Mouse (Mus musculus) embryonic facial prominence, embryonic 12.5 days (tissue): Measurements from ENCODE around the gene Wdr25. TPM values are rescaled to one million over a fixed set of nuclear protein-coding genes. Genes with fewer than 3 reads are reported as not detected.

Experiments used
- ATAC-seq: fragments of 200-750 bp; cut with Nextera tagmentation; 2 replicates; pipeline ENCODE4 v1.8.0; 2017; ENCODE audit not compliant: insufficient number of reproducible peaks, insufficient read depth, low FRiP score, low TSS enrichment
- H3K27ac ChIP-seq: fragments of 300-500 bp; sonication (generic); 2 replicates; pipeline ENCODE4 v1.5.1; 2016; ENCODE audit warnings: mild to moderate bottlenecking
- H3K27me3 ChIP-seq: fragments of 300-500 bp; sonication (generic); 2 replicates; pipeline ENCODE4 v1.6.1; 2016; ENCODE audit warnings: mild to moderate bottlenecking, moderate library complexity
- H3K36me3 ChIP-seq: fragments of 300-500 bp; sonication (generic); 2 replicates; pipeline ENCODE4 v1.6.1; 2016; ENCODE audit warnings: mild to moderate bottlenecking
- H3K4me1 ChIP-seq: fragments of 300-500 bp; sonication (generic); 2 replicates; pipeline ENCODE4 v1.6.1; 2016
- H3K4me2 ChIP-seq: fragments of 300-500 bp; sonication (generic); replicated peaks from 2 replicates; pipeline ENCODE4 v1.6.1; 2016; ENCODE audit warnings: mild to moderate bottlenecking, moderate library complexity
- H3K4me3 ChIP-seq: fragments of 300-500 bp; sonication (generic); 2 replicates; pipeline ENCODE4 v1.5.1; 2016; ENCODE audit warnings: mild to moderate bottlenecking
- H3K9ac ChIP-seq: fragments of 300-500 bp; sonication (generic); 2 replicates; pipeline ENCODE4 v1.6.1; 2016; ENCODE audit warnings: mild to moderate bottlenecking, moderate library complexity
- H3K9me3 ChIP-seq: fragments of 300-500 bp; sonication (generic); 2 replicates; pipeline ENCODE4 v1.6.1; 2016; ENCODE audit warnings: mild to moderate bottlenecking, moderate library complexity
- WGBS: fragments of 180-500 bp; shearing (Covaris S2); methylation state at CpG from one replicate; pipeline ENCODE4 v1.1.7; 2016; 5-methylcytosine and 5-hydroxymethylcytosine counted together
- polyA plus RNA-seq: library from polyadenylated mRNA; unstranded; fragments of >200 nt; fragmentation: Nextera tagmentation; extraction: Ambion mirVana; gene quantifications from 2 replicates; pipeline ENCODE4 v1.2.1, GENCODE M21; 2016

Gene Wdr25
- polyA plus RNA-seq, 1 experiment from 2014 or later, result 9.3 TPM

DNA sequence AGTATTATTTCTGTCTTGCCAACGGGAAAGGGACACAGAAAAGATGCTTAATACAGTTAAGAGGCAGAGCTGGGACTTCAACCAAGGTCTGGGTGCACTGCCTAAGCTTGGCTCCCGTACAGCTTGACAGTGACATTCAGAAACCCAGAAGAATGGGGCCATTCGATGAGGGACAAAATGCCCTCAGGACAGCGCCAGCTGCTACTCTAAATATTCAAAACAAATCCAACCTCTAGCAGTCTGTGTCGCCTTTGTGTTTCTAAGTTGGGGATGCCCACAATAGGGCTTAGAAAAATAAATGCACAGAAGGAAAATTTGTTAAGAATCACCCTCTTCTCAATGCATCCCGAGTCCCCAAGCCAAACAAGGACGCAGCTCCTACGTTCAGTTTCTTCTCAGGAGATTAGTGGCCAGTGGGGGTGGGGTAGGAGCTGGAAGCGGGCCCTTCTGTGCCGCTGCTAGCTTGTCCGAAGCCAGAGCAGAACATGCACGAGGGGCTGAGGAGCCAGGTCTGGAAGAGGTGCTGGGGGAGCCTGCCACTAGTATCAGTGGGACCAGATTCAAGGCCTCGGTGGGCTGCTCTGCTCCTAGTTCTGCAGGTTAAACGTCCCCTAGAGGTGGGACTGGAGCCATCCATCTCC is 144.9 kb downstream of the Wdr25 start:
- 33% methylated on average over 14 of the region's 14 CpGs for WGBS
- H3K4me2 ChIP-seq, result no peak overlapping the region
- peaks cover 37% of the 10 kb centered on the region for H3K27me3 ChIP-seq

DNA sequence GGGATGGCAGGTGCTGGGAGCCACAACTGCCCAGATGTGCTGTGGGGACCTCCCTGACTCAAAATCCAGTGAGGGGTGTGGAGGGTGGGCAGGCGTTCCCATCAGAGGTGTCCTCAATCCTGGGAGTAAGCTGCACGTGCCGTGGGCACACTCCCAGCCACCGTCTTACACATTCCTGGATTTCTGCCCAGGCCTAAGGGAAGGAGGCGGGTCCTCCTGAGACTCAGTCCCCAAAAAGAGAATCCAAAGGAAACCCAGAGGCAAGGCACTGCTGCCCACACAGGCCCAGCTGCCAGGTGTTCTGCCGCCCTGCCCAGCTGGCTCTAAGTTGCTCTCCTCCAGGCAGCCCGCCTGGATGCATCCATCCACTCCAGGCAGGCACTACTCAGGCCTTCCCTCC is 145.9 kb downstream of the Wdr25 start:
- Histone ChIP-seq H3K9ac (no peak overlapping the region), H3K27me3 (peaks cover 31% of the 10 kb centered on the region), H3K36me3 (peaks cover under 1% of the 10 kb centered on the region; the same call in 1 of the 2 replicates), H3K4me1 (peaks cover 3% of the 10 kb centered on the region; the same call in 1 of the 2 replicates), H3K9me3 (no peaks in the 10 kb centered on the region), H3K4me2 (no peak overlapping the region), H3K27ac (no peak overlapping the region), H3K4me3 (no peak overlapping the region)
- ATAC-seq, result no peak
- 85% methylated on average over 7 of the region's 7 CpGs for WGBS

More for the DNA sequence above, 144.9 kb downstream of the Wdr25 start:
- H3K36me3 ChIP-seq, result peaks cover 10% of the 10 kb centered on the region; the same call in 1 of the 2 replicates
- no peaks in the 10 kb centered on the region; the same call in 1 of the 2 replicates for H3K9me3 ChIP-seq
- ATAC-seq, result no peak
- H3K4me1 ChIP-seq, result peaks cover 3% of the 10 kb centered on the region; the same call in 1 of the 2 replicates
- H3K27ac ChIP-seq, result no peak overlapping the region
- H3K9ac ChIP-seq, result no peak overlapping the region
- no peak overlapping the region for H3K4me3 ChIP-seq

DNA sequence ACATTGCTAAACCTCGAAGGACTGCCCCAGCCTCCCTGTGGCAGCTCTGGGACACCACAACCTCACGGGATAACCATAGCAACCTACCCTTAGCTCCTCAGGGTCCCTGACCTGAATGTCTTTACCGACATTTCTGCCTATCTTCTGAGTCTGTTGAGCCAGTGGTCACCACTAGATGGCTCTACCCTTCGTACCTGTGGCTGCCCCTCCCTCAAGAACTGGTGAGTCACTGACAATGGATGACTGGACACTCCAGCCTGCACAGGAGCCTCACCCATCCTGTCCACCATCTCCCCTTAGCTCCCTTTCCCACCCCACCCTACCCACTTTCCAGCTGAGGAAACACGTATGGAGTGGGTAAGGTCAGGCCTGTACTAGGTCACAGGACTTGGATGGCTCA is 151.1 kb downstream of the Wdr25 start:
- Histone ChIP-seq H3K4me2 (no peak overlapping the region), H3K36me3 (no peaks in the 10 kb centered on the region), H3K4me3 (no peak overlapping the region), H3K27ac (no peak overlapping the region), H3K9me3 (no peaks in the 10 kb centered on the region), H3K4me1 (peaks cover 3% of the 10 kb centered on the region; the same call in 1 of the 2 replicates), H3K27me3 (peaks cover 25% of the 10 kb centered on the region), H3K9ac (no peak overlapping the region)
- 23% methylated on average over 5 of the region's 5 CpGs for WGBS
- no peak for ATAC-seq

GRCm38 (mm10) chr12:109045581-109045980 is 152.2 kb downstream of the Wdr25 start:
- H3K27me3 ChIP-seq, result peaks cover 34% of the 10 kb centered on the region
- H3K4me2 ChIP-seq, result no peak overlapping the region
- H3K27ac ChIP-seq, result no peak overlapping the region
- no peak overlapping the region for H3K4me3 ChIP-seq
- no peaks in the 10 kb centered on the region for H3K9me3 ChIP-seq
- no peak for ATAC-seq
- 81% methylated on average over 7 of the region's 7 CpGs for WGBS
- no peak overlapping the region for H3K9ac ChIP-seq
- H3K4me1 ChIP-seq, result peaks cover 3% of the 10 kb centered on the region; the same call in 1 of the 2 replicates
- no peaks in the 10 kb centered on the region for H3K36me3 ChIP-seq

DNA sequence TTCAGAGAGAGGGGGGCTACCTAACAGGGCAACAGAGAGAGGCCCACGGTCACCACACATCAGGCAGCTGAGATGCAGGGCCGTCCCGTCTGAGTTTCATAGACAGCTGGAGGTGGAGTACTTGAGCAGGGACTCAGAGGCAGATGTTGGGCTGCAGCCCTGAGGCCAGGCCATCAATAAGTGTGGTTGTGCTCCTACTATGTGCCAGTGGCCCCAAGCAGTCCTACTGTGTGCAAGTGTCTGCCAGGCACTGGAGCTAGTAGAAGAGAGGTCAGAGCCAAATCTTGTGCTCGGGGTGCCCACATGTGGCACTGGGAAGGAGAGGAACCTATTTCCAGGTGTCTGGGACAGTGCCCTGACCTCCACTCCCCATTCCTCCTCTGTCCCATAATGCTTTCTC is 156.5 kb downstream of the Wdr25 start:
- no peaks in the 10 kb centered on the region for H3K36me3 ChIP-seq
- H3K9ac ChIP-seq, result no peak overlapping the region
- H3K27me3 ChIP-seq, result peaks cover 61% of the 10 kb centered on the region
- no peak overlapping the region for H3K27ac ChIP-seq
- H3K4me3 ChIP-seq, result no peak overlapping the region
- no peak overlapping the region for H3K4me2 ChIP-seq
- H3K4me1 ChIP-seq, result peaks cover 18% of the 10 kb centered on the region; the same call in 1 of the 2 replicates
- WGBS, result 82% methylated on average over 4 of the region's 4 CpGs
- ATAC-seq, result no peak
- no peaks in the 10 kb centered on the region for H3K9me3 ChIP-seq

- H3K27ac ChIP-seq, result no peak overlapping the region
- no peaks in the 10 kb centered on the region for H3K36me3 ChIP-seq
- peak overlapping the region; percentile 56 for H3K9ac ChIP-seq
- peaks cover 18% of the 10 kb centered on the region; the same call in 1 of the 2 replicates for H3K4me1 ChIP-seq
- ATAC-seq, result no peak
- peak overlapping the region; percentile 58 for H3K4me3 ChIP-seq
- under 1% methylated on average over 78 of the region's 105 CpGs for WGBS
- H3K4me2 ChIP-seq, result peak overlapping the region; percentile 94
- H3K27me3 ChIP-seq, result peaks cover 87% of the 10 kb centered on the region
- H3K9me3 ChIP-seq, result no peaks in the 10 kb centered on the region
Observed at GRCm38 (mm10) chr12:109053020-109053806, 159.8 kb downstream of the Wdr25 start.

GRCm38 (mm10) chr12:109057736-109058135 is 164.3 kb downstream of the Wdr25 start:
- Histone ChIP-seq H3K4me2 (no peak overlapping the region), H3K36me3 (no peaks in the 10 kb centered on the region), H3K9ac (no peak overlapping the region), H3K9me3 (no peaks in the 10 kb centered on the region), H3K4me1 (peaks cover 12% of the 10 kb centered on the region; the same call in 1 of the 2 replicates), H3K27ac (no peak overlapping the region), H3K27me3 (peaks cover 49% of the 10 kb centered on the region), H3K4me3 (no peak overlapping the region)
- WGBS, result 62% methylated on average over 4 of the region's 4 CpGs
- no peak for ATAC-seq

GRCm38 (mm10) chr12:109058660-109059059 is 165.2 kb downstream of the Wdr25 start:
- ATAC-seq, result no peak
- Histone ChIP-seq H3K27me3 (peaks cover 39% of the 10 kb centered on the region), H3K9me3 (no peaks in the 10 kb centered on the region), H3K27ac (no peak overlapping the region), H3K4me3 (no peak overlapping the region), H3K36me3 (no peaks in the 10 kb centered on the region), H3K4me1 (peaks cover 6% of the 10 kb centered on the region; the same call in 1 of the 2 replicates), H3K4me2 (no peak overlapping the region), H3K9ac (no peak overlapping the region)
- WGBS, result 84% methylated on average over 8 of the region's 8 CpGs

- Histone ChIP-seq H3K4me2 (peak overlapping the region; percentile 79), H3K9me3 (no peaks in the 10 kb centered on the region), H3K36me3 (no peaks in the 10 kb centered on the region), H3K9ac (peak overlapping the region; percentile 81), H3K4me1 (peaks cover 9% of the 10 kb centered on the region), H3K27ac (0 out of 2 replicates have a peak overlapping the region, but pooled peaks have one; percentile 50), H3K27me3 (0 out of 2 replicates have a peak, but pooled peaks cover 5% of the 10 kb centered on the region), H3K4me3 (peak overlapping the region; percentile 54)
- ATAC-seq, result peak; percentile 85
- 2% methylated on average over 36 of the region's 59 CpGs for WGBS
Observed at GRCm38 (mm10) chr12:109067561-109068135, 174.2 kb downstream of the Wdr25 start.

GRCm38 (mm10) chr12:109068167-109068653 is 174.8 kb downstream of the Wdr25 start, which contains the start of gene Begain:
Gene Begain (minus strand): TSS chr12:109068217.
- no peaks in the 10 kb centered on the region for H3K36me3 ChIP-seq
- peak within 1 kb of the TSS; percentile 79 for H3K4me2 ChIP-seq
- peak within 1 kb of the TSS; percentile 54 for H3K4me3 ChIP-seq
- no peaks in the 10 kb centered on the region for H3K9me3 ChIP-seq
- peaks cover 9% of the 10 kb centered on the region for H3K4me1 ChIP-seq
- 2% methylated on average over 32 of the region's 48 CpGs for WGBS
- 0 out of 2 replicates have a peak, but pooled peaks cover 5% of the 10 kb centered on the region for H3K27me3 ChIP-seq
- peak; percentile 5 for ATAC-seq
- H3K9ac ChIP-seq, result peak within 1 kb of the TSS; percentile 81
- H3K27ac ChIP-seq, result 0 out of 2 replicates have a peak within 1 kb of the TSS, but pooled peaks have one; percentile 50

- Histone ChIP-seq H3K4me2 (peak overlapping the region; percentile 79), H3K9ac (no peak overlapping the region), H3K36me3 (no peaks in the 10 kb centered on the region), H3K27me3 (0 out of 2 replicates have a peak, but pooled peaks cover 5% of the 10 kb centered on the region), H3K27ac (no peak overlapping the region), H3K9me3 (no peaks in the 10 kb centered on the region), H3K4me1 (peaks cover 9% of the 10 kb centered on the region), H3K4me3 (peak overlapping the region; percentile 54; the same call in 1 of the 2 replicates)
- no peak for ATAC-seq
- WGBS, result 81% methylated on average over 7 of the region's 7 CpGs
Observed at GRCm38 (mm10) chr12:109068738-109069137, 175.3 kb downstream of the Wdr25 start.
